ENCODE assay signal across 9 mouse cellular contexts in genomic region chr8:107544211-107544610, GRCm38 (mm10). TPM values are rescaled to one million over a fixed set of nuclear protein-coding genes. Genes with fewer than 3 reads are reported as not detected.
DNase-seq lines count a peak whose midpoint lies in the region; ATAC-seq and TF ChIP-seq lines count a peak whose summit lies in the region.
"Had no signal": no experiment of that assay in that cellular context is flagged by ENCODE, and none has a peak within 500 bp of the region (broad histone marks: within the 10 kb centered on the region; RNA-seq: fewer than 3 reads in every experiment).

No protein-coding gene starts in this region.

- no peak overlapping the region for H3K9ac ChIP-seq in heart, embryonic 12.5 days
- H3K9ac ChIP-seq in lung, embryonic 14.5 days = peak overlapping the region; percentile 40
- peak overlapping the region; percentile 50; the same call in 1 of the 2 replicates for H3K9ac ChIP-seq in embryonic facial prominence, embryonic 11.5 days (replicated peaks; ENCODE audit: low read length)
- no peak overlapping the region for H3K9ac ChIP-seq in hindbrain, embryonic 13.5 days

- H3K4me1 ChIP-seq in heart, embryonic 12.5 days (replicated peaks) = peaks cover 42% of the 10 kb centered on the region
- peaks cover 15% of the 10 kb centered on the region for H3K4me1 ChIP-seq in lung, embryonic 14.5 days (ENCODE audit: insufficient read depth)
- no peaks in the 10 kb centered on the region; the same call in 1 of the 2 replicates for H3K4me1 ChIP-seq in embryonic facial prominence, embryonic 11.5 days (ENCODE audit: control insufficient read depth, insufficient read depth, low read length)
- H3K4me1 ChIP-seq in hindbrain, embryonic 13.5 days (replicated peaks) = no peaks in the 10 kb centered on the region

- no peak overlapping the region for H3K4me3 ChIP-seq in heart, embryonic 12.5 days
- no peak overlapping the region for H3K4me3 ChIP-seq in lung, embryonic 14.5 days (ENCODE audit: low read depth, low read length)
- H3K4me3 ChIP-seq in embryonic facial prominence, embryonic 11.5 days (ENCODE audit: low read depth, low read length) = no peak overlapping the region
- H3K4me3 ChIP-seq in hindbrain, embryonic 13.5 days = no peak overlapping the region

- 77% methylated on average over 8 of the region's 8 CpGs for WGBS in heart, embryonic 12.5 days
- 66% methylated on average over 8 of the region's 8 CpGs for WGBS in lung, embryonic 14.5 days
- 39% methylated on average over 8 of the region's 8 CpGs for WGBS in embryonic facial prominence, embryonic 11.5 days
- WGBS in hindbrain, embryonic 13.5 days = 77% methylated on average over 8 of the region's 8 CpGs

- no peaks in the 10 kb centered on the region for H3K9me3 ChIP-seq in heart, embryonic 12.5 days (replicated peaks)
- H3K9me3 ChIP-seq in lung, embryonic 14.5 days (ENCODE audit: low read depth, low read length) = no peaks in the 10 kb centered on the region
- H3K9me3 ChIP-seq in embryonic facial prominence, embryonic 11.5 days (replicated peaks; ENCODE audit: control insufficient read depth, low read length) = no peaks in the 10 kb centered on the region
- no peaks in the 10 kb centered on the region for H3K9me3 ChIP-seq in hindbrain, embryonic 13.5 days

- TF ChIP-seq CTCF in lung, embryonic 14.5 days (IDR thresholded peaks at IDR 0.05; ENCODE audit: low read depth) = no peak

- no peak for ATAC-seq in heart, embryonic 12.5 days (ENCODE audit: insufficient number of reproducible peaks, low FRiP score)
- peak; percentile 63; the same call in 1 of the 2 replicates for ATAC-seq in lung, embryonic 14.5 days (ENCODE audit: insufficient read depth)
- peak; percentile 60; the same call in 1 of the 2 replicates for ATAC-seq in embryonic facial prominence, embryonic 11.5 days (replicated peaks; ENCODE audit: insufficient number of reproducible peaks, low FRiP score, low TSS enrichment, low read depth)
- ATAC-seq in hindbrain, embryonic 13.5 days (ENCODE audit: low FRiP score) = no peak

- intact Hi-C loops in heart, postnatal 25 days (cut with DNase I) = no loop called here

- no peak for DNase-seq in heart, postnatal 25 days (ENCODE audit: low spot score)
- DNase-seq in lung, embryonic 14.5 days = peak; percentile 22
- DNase-seq in lung, postnatal 25 days (ENCODE audit: low spot score) = no peak
- no peak for DNase-seq in embryonic facial prominence, embryonic 11.5 days (ENCODE audit: low spot score)
- DNase-seq in thymus, postnatal 25 days = no peak
- no peak for DNase-seq in ovary, postnatal 10 days (ENCODE audit: low spot score)
- DNase-seq: kidney, postnatal 10 days had no signal

- H3K27me3 ChIP-seq in heart, embryonic 12.5 days (replicated peaks) = no peaks in the 10 kb centered on the region
- no peaks in the 10 kb centered on the region for H3K27me3 ChIP-seq in lung, embryonic 14.5 days (ENCODE audit: insufficient read depth, low read length)
- no peaks in the 10 kb centered on the region for H3K27me3 ChIP-seq in embryonic facial prominence, embryonic 11.5 days (ENCODE audit: control insufficient read depth, insufficient read depth, low read length)
- no peaks in the 10 kb centered on the region for H3K27me3 ChIP-seq in hindbrain, embryonic 13.5 days

- peak overlapping the region; percentile 77 for H3K27ac ChIP-seq in heart, embryonic 12.5 days (ENCODE audit: poor library complexity, severe bottlenecking)
- peak overlapping the region; percentile 96 for H3K27ac ChIP-seq in lung, embryonic 14.5 days (ENCODE audit: low read depth)
- peak overlapping the region; percentile 89 for H3K27ac ChIP-seq in embryonic facial prominence, embryonic 11.5 days (replicated peaks; ENCODE audit: low read depth, low read length)
- peak overlapping the region; percentile 74 for H3K27ac ChIP-seq in hindbrain, embryonic 13.5 days

- H3K36me3 ChIP-seq in heart, embryonic 12.5 days = peaks cover 11% of the 10 kb centered on the region; the same call in 1 of the 2 replicates
- peaks cover 9% of the 10 kb centered on the region; the same call in 1 of the 2 replicates for H3K36me3 ChIP-seq in lung, embryonic 14.5 days (ENCODE audit: insufficient read depth)
- no peaks in the 10 kb centered on the region for H3K36me3 ChIP-seq in embryonic facial prominence, embryonic 11.5 days (replicated peaks; ENCODE audit: control insufficient read depth, insufficient read depth, low read depth, low read length)
- peaks cover 60% of the 10 kb centered on the region for H3K36me3 ChIP-seq in hindbrain, embryonic 13.5 days

- no peak overlapping the region for H3K4me2 ChIP-seq in heart, embryonic 12.5 days
- peak overlapping the region; percentile 46; the same call in 1 of the 2 replicates for H3K4me2 ChIP-seq in lung, embryonic 14.5 days
- no peak overlapping the region for H3K4me2 ChIP-seq in embryonic facial prominence, embryonic 11.5 days (ENCODE audit: low read depth, low read length)
- H3K4me2 ChIP-seq in hindbrain, embryonic 13.5 days = no peak overlapping the region

RNA-seq across cellular contexts. Expression of gene Psmd7, which starts 44.1 kb away (rescaled TPM):
- polyA plus RNA-seq in heart, embryonic 12.5 days (2016; fragmentation: Nextera tagmentation; extraction: Ambion mirVana) = 199 and 203 TPM in 2 replicates
- 10 to 100 TPM; 80.4 to 89.9 TPM for total RNA-seq in heart, postnatal 25 days (2021)
- polyA plus RNA-seq in lung, embryonic 14.5 days (2014; fragmentation: Nextera tagmentation; extraction: Ambion mirVana) = 260 and 269 TPM in 2 replicates
- 350 and 362 TPM in 2 replicates for polyA plus RNA-seq in embryonic facial prominence, embryonic 11.5 days (2014; fragmentation: Nextera tagmentation; extraction: Ambion mirVana)
- 248 and 256 TPM in 2 replicates for polyA plus RNA-seq in hindbrain, embryonic 13.5 days (2015; fragmentation: Nextera tagmentation; extraction: Ambion mirVana)

Comparison
In these comparisons a context has a peak if more than half of its experiments do, and no peak if none do; other contexts are left out.
1. ATAC-seq: peak in lung, embryonic 14.5 days (single experiment) and embryonic facial prominence, embryonic 11.5 days (single experiment); none in heart, embryonic 12.5 days (single experiment) and hindbrain, embryonic 13.5 days (single experiment).
2. H3K9ac ChIP-seq: peak in lung, embryonic 14.5 days (single experiment) and embryonic facial prominence, embryonic 11.5 days (single experiment); none in heart, embryonic 12.5 days (single experiment) and hindbrain, embryonic 13.5 days (single experiment).
3. Peak in every context shown above with its lines, with median percentiles within 50 percentile points of each other: H3K27ac ChIP-seq.